Mouse (Mus musculus) kidney, postnatal 0 days (tissue): ENCODE data around the gene Piezo1. TPM values are rescaled to one million over a fixed set of nuclear protein-coding genes. Genes with fewer than 3 reads are reported as not detected.
A peak's percentile ranks its signal among the peaks of the same experiment; 100 is the strongest.

Source experiments
- ATAC-seq: fragments of 200-750 bp; cut with Nextera tagmentation; replicated peaks from 2 replicates; pipeline ENCODE4 v1.8.0; 2017; ENCODE audit warnings: low read depth, moderate number of reproducible peaks, moderate TSS enrichment, moderate library complexity; ENCODE audit not compliant: low FRiP score
- DNase-seq: peaks from one replicate; pipeline ENCODE4 v3.0.0-alpha.2; 2016; ENCODE audit warnings: low spot score
- H3K27ac ChIP-seq: fragments of 300-500 bp; sonication (generic); 2 replicates; pipeline ENCODE4 v1.5.1; 2014; ENCODE audit warnings: mild to moderate bottlenecking
- H3K27me3 ChIP-seq: fragments of 300-500 bp; sonication (generic); 2 replicates; pipeline ENCODE4 v1.6.1; 2014; ENCODE audit warnings: low read length, mixed read lengths; ENCODE audit not compliant: insufficient read depth
- H3K36me3 ChIP-seq: fragments of 300-500 bp; sonication (generic); 2 replicates; pipeline ENCODE4 v1.6.1; 2014; ENCODE audit warnings: low read length, mixed read lengths; ENCODE audit not compliant: insufficient read depth
- H3K4me1 ChIP-seq: fragments of 300-500 bp; sonication (generic); replicated peaks from 2 replicates; pipeline ENCODE4 v1.6.1; 2014; ENCODE audit warnings: antibody characterized with exemption, low read length, mixed read lengths; ENCODE audit not compliant: insufficient read depth
- H3K4me2 ChIP-seq: fragments of 300-500 bp; sonication (generic); 2 replicates; pipeline ENCODE4 v1.6.1; 2014; ENCODE audit warnings: mild to moderate bottlenecking, low read length, moderate library complexity, mixed read lengths
- H3K4me3 ChIP-seq: fragments of 300-500 bp; sonication (generic); replicated peaks from 2 replicates; pipeline ENCODE4 v1.5.1; 2014; ENCODE audit warnings: low read depth, low read length
- H3K9ac ChIP-seq: fragments of 300-500 bp; sonication (generic); 2 replicates; pipeline ENCODE4 v1.6.1; 2014; ENCODE audit warnings: low read depth, low read length
- H3K9me3 ChIP-seq: fragments of 300-500 bp; sonication (generic); replicated peaks from 2 replicates; pipeline ENCODE4 v1.6.1; 2016; ENCODE audit warnings: low read length, inconsistent platforms, mixed read lengths
- CTCF ChIP-seq: IDR thresholded peaks from 2 replicates; pipeline ENCODE4 v1.5.1; 2016; ENCODE audit warnings: antibody characterized with exemption, low read depth, mild to moderate bottlenecking, moderate library complexity
- WGBS: fragments of 180-500 bp; shearing (Covaris S2); extraction: QIAGEN DNeasy Blood & Tissue Kit; methylation state at CpG from one replicate; pipeline ENCODE4 v1.1.7; 2014; 5-methylcytosine and 5-hydroxymethylcytosine counted together
- polyA plus RNA-seq: library from polyadenylated mRNA; unstranded; fragments of >200 nt; fragmentation: Nextera tagmentation; extraction: Ambion mirVana; gene quantifications from 2 replicates; pipeline ENCODE4 v1.2.1, GENCODE M21; 2015

Piezo1 gene
- polyA plus RNA-seq, 1 experiment from 2014 or later, result 14.9 TPM

- Histone ChIP-seq H3K4me3 (no peak overlapping the region), H3K27ac (no peak overlapping the region), H3K27me3 (no peaks in the 10 kb centered on the region), H3K9ac (no peak overlapping the region), H3K36me3 (peaks cover 27% of the 10 kb centered on the region; the same call in 1 of the 2 replicates), H3K4me1 (no peaks in the 10 kb centered on the region), H3K4me2 (no peak overlapping the region), H3K9me3 (no peaks in the 10 kb centered on the region)
- no peak for ATAC-seq
- no peak for TF ChIP-seq CTCF
- 91% methylated on average over 13 of the region's 13 CpGs for WGBS
- DNase-seq, result no peak
These were observed 83.3 kb downstream of the Piezo1 start for GRCm38 (mm10) chr8:122467816-122468215.

DNA sequence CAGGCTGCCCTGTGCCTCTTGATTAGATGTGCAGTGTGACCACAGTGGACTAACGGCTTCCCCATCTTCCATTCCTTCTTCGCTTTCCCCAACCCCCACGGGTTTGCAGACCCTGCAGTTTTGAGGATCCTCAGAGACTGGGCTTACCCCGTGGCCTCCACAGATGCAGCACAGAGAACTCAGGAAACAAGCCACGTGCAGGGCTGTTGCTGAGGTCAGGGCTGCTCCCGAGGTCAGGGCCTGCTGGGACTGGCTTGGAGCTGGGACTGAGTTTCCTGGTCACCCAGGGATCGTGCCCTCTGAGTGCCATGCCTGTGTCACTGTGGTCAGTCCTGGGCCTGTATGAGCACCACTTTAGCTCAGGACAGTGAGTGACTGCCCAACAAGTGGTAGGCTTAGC, 86.1 kb downstream of the Piezo1 start:
- DNase-seq (no peak), ATAC-seq (no peak)
- Histone ChIP-seq H3K9me3 (no peaks in the 10 kb centered on the region), H3K27me3 (peaks cover 7% of the 10 kb centered on the region), H3K9ac (no peak overlapping the region), H3K4me1 (peaks cover 9% of the 10 kb centered on the region; the same call in 1 of the 2 replicates), H3K4me2 (no peak overlapping the region), H3K27ac (no peak overlapping the region), H3K4me3 (no peak overlapping the region), H3K36me3 (peaks cover 27% of the 10 kb centered on the region; the same call in 1 of the 2 replicates)
- 66% methylated on average over 7 of the region's 7 CpGs for WGBS
- TF ChIP-seq CTCF, result no peak

GRCm38 (mm10) chr8:122463651-122464640, 87.2 kb downstream of the Piezo1 start:
- Histone ChIP-seq H3K36me3 (peaks cover 24% of the 10 kb centered on the region; the same call in 1 of the 2 replicates), H3K4me2 (no peak overlapping the region), H3K9ac (no peak overlapping the region), H3K27ac (no peak overlapping the region), H3K4me1 (peaks cover 13% of the 10 kb centered on the region; the same call in 1 of the 2 replicates), H3K4me3 (no peak overlapping the region), H3K9me3 (no peaks in the 10 kb centered on the region), H3K27me3 (peaks cover 12% of the 10 kb centered on the region)
- ATAC-seq (no peak), DNase-seq (no peak)
- WGBS, result 57% methylated on average over 12 of the region's 12 CpGs
- TF ChIP-seq CTCF, result no peak

DNA sequence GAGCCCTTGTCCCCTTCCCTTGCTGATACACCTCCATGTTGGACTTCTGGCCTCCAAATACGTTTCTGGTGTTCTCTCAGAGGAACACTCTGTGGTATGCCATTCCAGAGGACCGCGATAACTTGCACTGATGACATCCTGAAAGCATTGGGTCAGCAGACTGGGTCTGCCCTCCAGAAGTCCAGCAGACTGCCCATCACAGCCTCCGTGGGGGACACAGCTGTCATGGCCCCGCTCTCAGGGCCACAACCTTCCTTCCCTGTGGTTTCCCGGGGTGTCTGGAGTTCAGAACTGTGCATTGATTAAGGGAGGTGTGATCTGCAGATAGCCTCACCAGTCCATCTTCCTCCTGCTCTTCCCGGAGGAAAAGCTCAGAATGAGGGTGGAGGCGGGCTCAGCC, 88.6 kb downstream of the Piezo1 start:
- Histone ChIP-seq H3K27me3 (peaks cover 12% of the 10 kb centered on the region), H3K4me3 (no peak overlapping the region), H3K9me3 (no peaks in the 10 kb centered on the region), H3K27ac (no peak overlapping the region), H3K9ac (0 out of 2 replicates have a peak overlapping the region, but pooled peaks have one; percentile 9), H3K4me1 (peaks cover 13% of the 10 kb centered on the region; the same call in 1 of the 2 replicates), H3K36me3 (peaks cover 12% of the 10 kb centered on the region; the same call in 1 of the 2 replicates), H3K4me2 (no peak overlapping the region)
- TF ChIP-seq CTCF, result no peak
- DNase-seq (no peak), ATAC-seq (no peak)
- WGBS, result 68% methylated on average over 8 of the region's 8 CpGs

DNA sequence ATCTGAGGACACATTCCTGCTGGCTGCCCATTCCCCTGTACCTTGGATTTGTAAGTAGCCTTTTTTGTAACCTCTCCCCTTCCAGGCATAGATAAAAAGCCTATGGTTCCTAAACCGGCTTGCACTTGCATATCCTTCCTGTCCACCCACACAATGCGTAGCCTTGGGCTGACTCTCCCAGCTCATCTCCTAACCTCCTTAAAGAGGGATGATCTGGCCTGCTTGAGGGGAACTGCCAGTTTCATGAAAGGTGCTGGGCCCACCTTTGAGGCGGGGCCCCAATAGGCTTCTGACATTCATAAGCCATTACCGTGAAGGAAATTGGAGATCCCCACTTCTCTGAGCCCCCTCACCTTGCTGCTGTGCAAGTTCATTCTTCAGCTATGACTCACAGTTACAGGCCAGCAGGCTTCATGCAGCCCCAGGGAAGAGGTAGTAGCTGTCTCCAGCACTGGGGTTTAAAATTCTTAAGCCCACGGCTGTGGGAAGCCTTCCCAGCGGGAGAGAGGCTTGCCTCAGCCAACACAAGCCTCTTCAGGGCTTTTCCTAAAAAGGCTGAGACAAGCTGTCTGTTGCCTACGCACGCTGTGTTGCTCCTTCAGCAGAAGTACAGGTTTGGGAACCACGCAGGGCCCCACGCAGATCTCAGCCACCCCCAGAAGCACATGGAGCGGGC, 89.5 kb downstream of the Piezo1 start:
- peaks cover 16% of the 10 kb centered on the region for H3K27me3 ChIP-seq

More for the DNA sequence above, 89.5 kb downstream of the Piezo1 start:
- Histone ChIP-seq H3K9me3 (no peaks in the 10 kb centered on the region), H3K4me2 (no peak overlapping the region), H3K36me3 (peaks cover 3% of the 10 kb centered on the region; the same call in 1 of the 2 replicates), H3K4me3 (no peak overlapping the region), H3K4me1 (peaks cover 13% of the 10 kb centered on the region; the same call in 1 of the 2 replicates), H3K27ac (no peak overlapping the region), H3K9ac (no peak overlapping the region)
- TF ChIP-seq CTCF, result no peak
- no peak for DNase-seq
- no peak for ATAC-seq
- WGBS, result 65% methylated on average over 11 of the region's 11 CpGs
